Mouse (Mus musculus): ENCODE results near the gene Mcoln2. TPM values are rescaled to one million over a fixed set of nuclear protein-coding genes. Genes with fewer than 3 reads are reported as not detected.

Mcoln2 gene
- total and polyA plus RNA-seq, 3 experiments: 0.10 to 0.42 TPM; not detected in 1

- Histone ChIP-seq H3K9me3 (replicated peaks; ENCODE audit: insufficient read depth, low read length) (no peaks in the 10 kb centered on the region), H3K4me3 (ENCODE audit: control insufficient read depth in 1 of 2, insufficient read depth in 1 of 2, low read depth in 2 of 2, low read length in 2 of 2) (no peak overlapping the region), H3K9ac (ENCODE audit: control insufficient read depth, low read depth, low read length, poor library complexity, severe bottlenecking) (no peak overlapping the region), H3K27ac (ENCODE audit: control insufficient read depth, low read depth, low read length) (no peak overlapping the region), H3K36me3 (ENCODE audit: control insufficient read depth in 1 of 2, insufficient read depth in 2 of 2, low read length in 2 of 2) (no peaks in the 10 kb centered on the region), H3K79me2 (ENCODE audit: control insufficient read depth, insufficient read depth, low read length, poor library complexity) (no peaks in the 10 kb centered on the region), H3K4me1 (ENCODE audit: control insufficient read depth in 1 of 2, insufficient read depth in 2 of 2, low read length in 2 of 2) (no peaks in the 10 kb centered on the region; a peak in 1 of 4 replicates), H3K27me3 (ENCODE audit: control insufficient read depth in 1 of 2, insufficient read depth in 2 of 2, low read length in 2 of 2) (no peaks in the 10 kb centered on the region; a peak in 1 of 4 replicates)
- no peak for TF ChIP-seq MYB (IDR thresholded peaks at IDR 0.05; ENCODE audit: low read depth, low read length)
- TF ChIP-seq HCFC1 (IDR thresholded peaks at IDR 0.05; ENCODE audit: low read depth, low read length): no peak
- no peak for TF ChIP-seq MYC (IDR thresholded peaks at IDR 0.05; ENCODE audit: low read depth, low read length)
- no peak for TF ChIP-seq E2F4 (IDR thresholded peaks at IDR 0.05; ENCODE audit: borderline replicate concordance, low read depth, low read length)
- DNase-seq (ENCODE audit: low read depth, low spot score): no peak
Observed at GRCm38 (mm10) chr3:146151755-146152154, 2.1 kb downstream of the Mcoln2 start.

- Histone ChIP-seq H3K27me3 (ENCODE audit: control insufficient read depth in 1 of 2, insufficient read depth in 2 of 2, low read length in 2 of 2) (no peaks in the 10 kb centered on the region; a peak in 1 of 4 replicates), H3K9me3 (replicated peaks; ENCODE audit: insufficient read depth, low read length) (no peaks in the 10 kb centered on the region), H3K27ac (ENCODE audit: control insufficient read depth, low read depth, low read length) (no peak overlapping the region), H3K4me3 (ENCODE audit: control insufficient read depth in 1 of 2, insufficient read depth in 1 of 2, low read depth in 2 of 2, low read length in 2 of 2) (no peak overlapping the region), H3K4me1 (ENCODE audit: control insufficient read depth in 1 of 2, insufficient read depth in 2 of 2, low read length in 2 of 2) (no peaks in the 10 kb centered on the region), H3K36me3 (ENCODE audit: control insufficient read depth in 1 of 2, insufficient read depth in 2 of 2, low read length in 2 of 2) (no peaks in the 10 kb centered on the region), H3K9ac (ENCODE audit: control insufficient read depth, low read depth, low read length, poor library complexity, severe bottlenecking) (no peak overlapping the region), H3K79me2 (ENCODE audit: control insufficient read depth, insufficient read depth, low read length, poor library complexity) (no peaks in the 10 kb centered on the region)
- DNase-seq (ENCODE audit: low read depth, low spot score): no peak
- TF ChIP-seq MAFK (IDR thresholded peaks at IDR 0.05; ENCODE audit: borderline replicate concordance, low read depth, low read length) (no peak), MAX (IDR thresholded peaks at IDR 0.05; ENCODE audit: low read length) (no peak)
Observed at GRCm38 (mm10) chr3:146152348-146152747, 2.7 kb downstream of the Mcoln2 start.

- Histone ChIP-seq H3K9ac (ENCODE audit: control insufficient read depth, low read depth, low read length, poor library complexity, severe bottlenecking) (no peak overlapping the region), H3K4me3 (ENCODE audit: control insufficient read depth in 1 of 2, insufficient read depth in 1 of 2, low read depth in 2 of 2, low read length in 2 of 2) (no peak overlapping the region), H3K27ac (ENCODE audit: control insufficient read depth, low read depth, low read length) (no peak overlapping the region), H3K36me3 (ENCODE audit: control insufficient read depth in 1 of 2, insufficient read depth in 2 of 2, low read length in 2 of 2) (no peaks in the 10 kb centered on the region), H3K27me3 (ENCODE audit: control insufficient read depth in 1 of 2, insufficient read depth in 2 of 2, low read length in 2 of 2) (no peaks in the 10 kb centered on the region; a peak in 1 of 4 replicates), H3K79me2 (ENCODE audit: control insufficient read depth, insufficient read depth, low read length, poor library complexity) (no peaks in the 10 kb centered on the region), H3K4me1 (ENCODE audit: control insufficient read depth in 1 of 2, insufficient read depth in 2 of 2, low read length in 2 of 2) (no peaks in the 10 kb centered on the region), H3K9me3 (replicated peaks; ENCODE audit: insufficient read depth, low read length) (no peaks in the 10 kb centered on the region)
- TF ChIP-seq MEF2A (IDR thresholded peaks at IDR 0.05; ENCODE audit: extremely low read depth, insufficient replicate concordance, low read depth, low read length, poor library complexity, severe bottlenecking) (no peak), RCOR1 (IDR thresholded peaks at IDR 0.05; ENCODE audit: low read depth, low read length) (no peak), MAZ (IDR thresholded peaks at IDR 0.05; ENCODE audit: low read depth, low read length) (no peak), BHLHE40 (IDR thresholded peaks at IDR 0.05; ENCODE audit: borderline replicate concordance, low read depth, low read length) (no peak), TAL1 (IDR thresholded peaks at IDR 0.05; ENCODE audit: low read length) (no peak), CHD1 (IDR thresholded peaks at IDR 0.05; ENCODE audit: low read depth, low read length) (no peak)
- DNase-seq (ENCODE audit: low read depth, low spot score): no peak
Observed at GRCm38 (mm10) chr3:146152913-146153312, 3.3 kb downstream of the Mcoln2 start.
